Mouse (Mus musculus): ENCODE results near the gene Serhl. TPM values are rescaled to one million over a fixed set of nuclear protein-coding genes. Genes with fewer than 3 reads are reported as not detected.
A peak's percentile ranks its signal among the peaks of the same experiment; 100 is the strongest.
"Not testable (repeated sequence)": the region's sequence is repeated elsewhere in the genome, so short reads cannot be mapped to it uniquely, and the experiment has no call there.

Gene Serhl
- 54.2 and 56.2 TPM in 2 replicates for polyA plus RNA-seq (2015; fragmentation: Nextera tagmentation; extraction: Ambion mirVana)

DNA sequence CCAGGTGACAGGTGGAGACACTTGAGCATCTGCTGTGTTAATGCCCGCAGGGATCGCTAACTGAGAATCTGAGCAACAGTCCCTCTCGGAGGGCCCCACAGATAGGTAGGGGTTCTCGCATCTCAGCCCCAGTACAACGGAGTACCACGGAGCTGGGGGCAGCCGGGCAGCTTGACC lies at the start of gene Serhl:
Gene Serhl, plus strand, starts transcription at position 78 of the 177 bp plus-strand sequence.
- Histone ChIP-seq H3K27ac (no peak within 1 kb of the TSS), H3K4me1 (peaks cover 8% of the 10 kb centered on the region; the same call in 1 of the 2 replicates), H3K4me3 (replicated peaks) (no peak within 1 kb of the TSS), H3K4me2 (peak within 1 kb of the TSS; percentile 28; the same call in 1 of the 2 replicates), H3K9me3 (no peaks in the 10 kb centered on the region), H3K9ac (no peak within 1 kb of the TSS), H3K27me3 (replicated peaks) (0 out of 2 replicates have a peak, but pooled peaks cover 11% of the 10 kb centered on the region), H3K36me3 (no peaks in the 10 kb centered on the region)
- ATAC-seq (ENCODE audit: insufficient read depth, low FRiP score, low read depth), result no peak
- WGBS, result 23% methylated on average over 7 of the region's 7 CpGs

DNA sequence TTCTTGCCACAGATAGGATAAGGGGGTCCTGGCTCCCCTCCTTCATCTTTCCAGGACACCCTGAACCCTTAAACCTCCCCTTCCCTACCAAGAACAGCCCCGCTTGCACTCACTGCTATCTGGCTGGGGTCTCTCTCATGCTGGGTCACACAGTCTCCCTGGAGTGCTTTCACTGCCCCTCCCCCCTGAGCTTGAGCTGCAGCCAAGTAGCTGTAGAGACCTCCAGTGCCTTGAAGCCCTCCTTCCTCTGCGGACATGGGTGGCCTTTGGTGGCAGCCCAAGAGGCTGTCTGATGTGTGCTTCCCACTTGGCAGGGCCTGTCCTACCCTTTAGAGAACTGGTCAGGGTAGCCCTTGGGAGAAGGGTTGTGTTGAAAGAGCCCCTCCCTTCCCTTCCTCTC lies 49.1 kb upstream of the Serhl start:
- Histone ChIP-seq H3K9me3 (no peaks in the 10 kb centered on the region), H3K27me3 (replicated peaks) (peaks cover under 1% of the 10 kb centered on the region; the same call in 1 of the 2 replicates), H3K4me3 (replicated peaks) (no peak overlapping the region), H3K36me3 (no peaks in the 10 kb centered on the region), H3K9ac (no peak overlapping the region), H3K4me2 (no peak overlapping the region), H3K27ac (no peak overlapping the region), H3K4me1 (peaks cover 32% of the 10 kb centered on the region)
- ATAC-seq (ENCODE audit: insufficient read depth, low FRiP score, low read depth), result no peak
- 48% methylated on average over 2 of the region's 2 CpGs for WGBS

DNA sequence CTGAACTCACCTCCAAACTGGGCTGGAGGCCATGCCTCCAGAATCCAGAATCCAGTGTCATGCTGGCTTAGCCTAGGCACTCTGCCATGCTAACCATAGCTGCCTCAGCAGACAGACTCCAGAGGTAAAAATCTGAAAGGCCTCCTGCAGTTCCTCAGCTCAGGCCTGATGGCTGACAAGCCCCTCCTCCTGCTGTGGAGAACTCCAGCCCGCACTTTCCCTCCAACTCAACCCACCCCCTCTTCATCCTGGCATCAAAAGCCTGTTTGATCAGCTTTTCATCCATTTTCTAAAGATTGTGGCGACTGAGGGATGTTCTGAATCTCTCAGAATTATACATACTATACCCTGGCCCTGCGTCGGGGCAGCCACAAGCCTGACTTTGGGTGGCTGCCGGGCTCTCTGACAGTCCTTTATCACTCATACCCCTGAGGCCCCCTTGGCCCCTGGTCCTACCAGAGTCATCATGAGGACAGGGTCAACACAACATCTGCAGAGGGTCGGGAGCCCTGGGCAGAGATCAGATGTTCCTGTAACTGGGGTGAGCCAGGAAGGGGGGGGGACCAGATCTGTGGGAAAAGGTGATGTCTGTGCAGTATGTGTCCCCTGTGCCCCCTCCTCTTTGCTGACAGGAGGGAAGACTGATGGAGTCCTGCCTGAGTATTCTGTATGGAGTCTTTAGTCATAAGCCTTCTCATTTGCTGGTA lies 46.5 kb upstream of the Serhl start:
- Histone ChIP-seq H3K4me3 (replicated peaks) (no peak overlapping the region), H3K4me2 (no peak overlapping the region; the same call in 1 of the 2 replicates), H3K27ac (no peak overlapping the region), H3K4me1 (peaks cover 19% of the 10 kb centered on the region), H3K9ac (no peak overlapping the region), H3K9me3 (0 out of 2 replicates have a peak, but pooled peaks cover 3% of the 10 kb centered on the region), H3K27me3 (replicated peaks) (no peaks in the 10 kb centered on the region), H3K36me3 (no peaks in the 10 kb centered on the region)
- 10% methylated on average over 6 of the region's 6 CpGs for WGBS
- 0 out of 2 replicates have a peak, but pooled peaks have one; percentile 24 for ATAC-seq (ENCODE audit: insufficient read depth, low FRiP score, low read depth)

DNA sequence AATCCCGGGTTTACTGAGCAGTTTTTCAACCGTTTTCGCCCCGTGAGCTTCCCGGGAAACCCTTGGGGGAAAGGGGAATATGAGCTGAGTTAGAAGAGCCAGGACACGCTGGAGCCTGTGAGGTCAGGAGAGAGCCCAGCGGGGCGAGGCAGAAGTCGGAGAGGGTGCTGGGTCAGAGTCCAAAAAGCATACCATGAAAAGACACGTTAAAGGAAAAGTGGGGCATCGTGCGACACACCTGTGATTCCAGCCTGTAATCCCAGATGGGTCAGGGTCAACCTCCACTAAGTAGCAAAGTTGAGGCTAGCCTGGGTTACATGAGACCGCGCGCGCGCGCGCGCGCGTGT lies 46.0 kb upstream of the Serhl start:
- Histone ChIP-seq H3K4me2 (no peak overlapping the region), H3K36me3 (no peaks in the 10 kb centered on the region), H3K9ac (no peak overlapping the region), H3K4me1 (peaks cover 16% of the 10 kb centered on the region), H3K4me3 (replicated peaks) (no peak overlapping the region), H3K27ac (no peak overlapping the region), H3K9me3 (0 out of 2 replicates have a peak, but pooled peaks cover 3% of the 10 kb centered on the region), H3K27me3 (replicated peaks) (no peaks in the 10 kb centered on the region)
- ATAC-seq (ENCODE audit: insufficient read depth, low FRiP score, low read depth), result no peak
- 63% methylated on average over 22 of the region's 22 CpGs for WGBS

DNA sequence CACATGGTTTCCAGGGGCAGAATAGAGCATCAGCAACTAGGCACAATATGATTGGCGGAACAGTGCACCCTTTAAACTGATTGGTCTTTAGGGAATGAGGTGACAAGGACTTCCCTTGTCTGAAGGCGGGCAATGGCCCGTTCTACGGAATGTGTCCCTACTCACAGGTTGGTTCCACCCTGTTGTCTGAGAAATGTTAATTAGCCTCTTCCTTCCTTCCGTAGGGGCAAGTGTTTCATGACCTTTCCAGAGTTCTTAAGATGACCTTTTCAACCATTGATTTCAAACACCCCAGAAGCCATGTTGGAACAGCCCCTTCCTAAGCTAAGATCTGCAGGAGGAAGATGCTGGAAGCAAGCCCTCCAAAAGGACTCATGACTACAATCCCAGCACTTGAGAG lies 43.7 kb upstream of the Serhl start:
- H3K9me3 ChIP-seq; ATAC-seq (ENCODE audit: insufficient read depth, low FRiP score, low read depth); H3K27ac ChIP-seq; H3K4me1 ChIP-seq; H3K4me2 ChIP-seq; H3K4me3 ChIP-seq (replicated peaks); H3K36me3 ChIP-seq; H3K9ac ChIP-seq; H3K27me3 ChIP-seq (replicated peaks): not testable (repeated sequence)
- WGBS, result 88% methylated on average over 5 of the region's 5 CpGs

DNA sequence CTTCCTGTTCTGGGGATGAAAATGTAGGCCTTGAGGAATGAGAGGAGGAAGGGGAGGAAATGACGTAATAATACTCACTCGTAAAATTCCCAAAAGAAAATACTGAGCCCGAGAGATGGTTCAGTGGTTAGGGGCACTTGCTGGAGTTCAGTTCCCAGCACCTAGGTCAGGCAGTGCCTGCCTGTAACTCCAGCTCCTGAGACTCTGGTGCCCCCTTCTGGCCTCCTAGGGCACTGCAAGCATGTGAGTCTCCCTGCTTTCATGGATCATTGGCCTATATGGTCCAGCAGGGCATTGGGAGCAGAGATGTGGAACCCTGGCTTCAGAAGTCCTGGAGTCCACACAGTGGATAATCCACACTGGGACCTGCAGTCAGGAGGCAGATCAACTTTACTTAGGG lies 43.0 kb upstream of the Serhl start:
- Histone ChIP-seq H3K9me3 (0 out of 2 replicates have a peak, but pooled peaks cover 3% of the 10 kb centered on the region), H3K4me1 (peaks cover 9% of the 10 kb centered on the region), H3K27ac (no peak overlapping the region), H3K4me2 (no peak overlapping the region), H3K4me3 (replicated peaks) (no peak overlapping the region), H3K27me3 (replicated peaks) (no peaks in the 10 kb centered on the region), H3K9ac (no peak overlapping the region), H3K36me3 (no peaks in the 10 kb centered on the region)
- 97% methylated on average over 3 of the region's 3 CpGs for WGBS
- no peak for ATAC-seq (ENCODE audit: insufficient read depth, low FRiP score, low read depth)

DNA sequence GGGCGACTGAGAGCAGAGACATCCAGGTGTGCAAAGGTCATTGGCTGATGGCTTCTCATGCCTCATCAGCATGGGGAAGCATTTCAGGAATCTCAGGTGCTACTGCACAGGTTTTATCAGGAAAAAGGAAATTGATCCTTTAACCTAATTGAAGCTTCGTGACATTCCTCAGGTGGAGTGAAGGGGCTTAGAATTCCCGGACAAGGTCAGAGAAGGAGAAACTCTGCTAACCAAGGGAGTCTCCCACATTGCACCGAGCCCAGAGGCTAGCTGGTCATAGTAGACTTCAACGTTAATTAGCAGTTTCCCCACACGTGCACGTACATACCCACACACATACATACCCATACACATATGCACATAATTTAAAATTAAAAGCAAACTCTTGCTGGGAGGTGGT lies 42.6 kb upstream of the Serhl start:
- H3K36me3 ChIP-seq, result no peaks in the 10 kb centered on the region
- no peaks in the 10 kb centered on the region for H3K27me3 ChIP-seq (replicated peaks)
- ATAC-seq (ENCODE audit: insufficient read depth, low FRiP score, low read depth), result no peak
- peaks cover 9% of the 10 kb centered on the region for H3K4me1 ChIP-seq
- H3K9me3 ChIP-seq, result 0 out of 2 replicates have a peak, but pooled peaks cover 3% of the 10 kb centered on the region
- 76% methylated on average over 7 of the region's 7 CpGs for WGBS
- no peak overlapping the region for H3K27ac ChIP-seq
- H3K9ac ChIP-seq, result no peak overlapping the region
- no peak overlapping the region for H3K4me3 ChIP-seq (replicated peaks)
- H3K4me2 ChIP-seq, result no peak overlapping the region

DNA sequence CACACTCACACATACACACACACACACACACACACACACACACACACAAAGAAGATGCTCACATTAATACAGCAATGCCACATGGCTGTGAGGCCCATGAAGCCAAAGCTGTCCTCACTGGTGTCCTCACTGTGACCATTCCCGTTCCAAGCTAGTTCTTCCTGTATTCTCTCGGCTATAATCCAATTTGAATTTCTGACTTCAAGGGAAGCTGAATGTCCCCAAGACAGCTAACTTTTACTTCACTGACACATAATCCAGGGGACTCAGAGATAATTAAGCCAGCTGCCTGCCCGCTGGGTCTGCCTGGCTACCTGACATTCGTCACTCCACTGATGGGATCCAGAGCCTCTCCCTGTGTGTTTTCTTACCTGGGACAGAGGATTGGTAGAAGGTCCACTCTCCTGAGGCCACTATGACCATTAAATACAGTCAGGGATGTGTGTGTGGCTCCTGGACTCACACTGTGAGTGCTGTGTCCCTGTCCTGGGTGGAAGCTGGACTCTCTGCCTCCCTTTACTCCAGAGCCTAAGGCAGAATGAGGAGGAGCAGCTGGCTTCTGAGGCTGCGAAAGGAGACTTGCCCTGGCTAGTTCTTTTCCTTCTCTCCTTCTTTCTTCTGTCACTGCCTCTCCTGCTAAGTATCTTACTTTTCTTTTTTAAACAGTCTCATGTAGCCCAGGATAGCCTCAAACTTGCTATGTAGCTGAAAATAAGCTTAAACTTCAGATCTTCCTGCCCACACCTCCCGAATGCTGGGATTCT lies 36.8 kb upstream of the Serhl start:
- no peak overlapping the region for H3K4me2 ChIP-seq
- no peaks in the 10 kb centered on the region for H3K36me3 ChIP-seq
- WGBS, result 70% methylated on average over 6 of the region's 6 CpGs
- H3K27me3 ChIP-seq (replicated peaks), result no peaks in the 10 kb centered on the region
- no peak for ATAC-seq (ENCODE audit: insufficient read depth, low FRiP score, low read depth)
- no peak overlapping the region for H3K9ac ChIP-seq
- no peak overlapping the region for H3K4me3 ChIP-seq (replicated peaks)
- H3K27ac ChIP-seq, result no peak overlapping the region
- H3K4me1 ChIP-seq, result peaks cover 11% of the 10 kb centered on the region
- no peaks in the 10 kb centered on the region for H3K9me3 ChIP-seq

DNA sequence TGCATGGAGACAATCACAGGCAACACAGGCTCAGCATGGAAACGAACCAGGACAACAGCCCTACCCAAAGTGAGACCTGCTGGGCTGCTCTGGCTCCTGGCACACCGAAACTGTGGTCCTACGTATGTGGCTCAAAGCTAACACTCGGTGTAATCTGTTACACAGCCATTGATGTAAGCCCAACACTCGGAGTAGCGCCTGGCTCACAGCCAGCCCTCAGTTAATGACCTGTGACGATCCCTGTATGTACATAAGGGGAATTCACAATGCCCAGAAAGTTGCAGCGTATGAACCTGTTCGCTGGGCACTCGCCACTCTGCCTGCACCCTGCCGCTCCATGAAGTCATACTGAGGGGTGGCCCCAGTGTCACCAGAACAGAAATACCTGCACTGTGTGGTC lies 36.0 kb upstream of the Serhl start:
- Histone ChIP-seq H3K36me3 (no peaks in the 10 kb centered on the region), H3K4me3 (replicated peaks) (no peak overlapping the region), H3K9ac (no peak overlapping the region), H3K4me2 (no peak overlapping the region), H3K27ac (no peak overlapping the region), H3K4me1 (peaks cover 11% of the 10 kb centered on the region), H3K9me3 (no peaks in the 10 kb centered on the region), H3K27me3 (replicated peaks) (no peaks in the 10 kb centered on the region)
- no peak; the same call in 1 of the 2 replicates for ATAC-seq (ENCODE audit: insufficient read depth, low FRiP score, low read depth)
- WGBS, result 43% methylated on average over 11 of the region's 11 CpGs

DNA sequence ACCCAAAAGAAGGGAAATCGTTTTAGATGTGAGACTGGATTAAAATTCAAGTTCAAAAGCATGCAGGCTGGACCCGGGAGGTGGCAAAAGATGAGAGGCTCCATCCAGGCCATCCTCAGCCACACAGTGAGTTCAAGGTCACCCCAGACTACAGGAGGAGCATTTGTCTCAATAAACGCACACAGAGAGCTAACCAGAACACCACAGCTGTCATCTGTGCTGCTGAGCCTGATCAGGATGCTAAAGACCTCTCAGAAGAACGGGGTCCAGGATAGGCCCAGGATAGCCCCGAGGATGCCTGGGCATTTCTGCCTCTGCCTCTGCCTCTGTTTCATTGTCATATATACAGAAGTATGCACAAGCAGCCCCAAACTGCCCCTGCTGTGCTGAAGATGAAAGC lies 33.7 kb upstream of the Serhl start:
- Histone ChIP-seq H3K36me3 (no peaks in the 10 kb centered on the region), H3K27me3 (replicated peaks) (no peaks in the 10 kb centered on the region), H3K4me1 (peaks cover 11% of the 10 kb centered on the region), H3K27ac (no peak overlapping the region), H3K9ac (no peak overlapping the region), H3K4me2 (no peak overlapping the region), H3K9me3 (no peaks in the 10 kb centered on the region), H3K4me3 (replicated peaks) (no peak overlapping the region)
- no peak for ATAC-seq (ENCODE audit: insufficient read depth, low FRiP score, low read depth)
- 48% methylated on average over 5 of the region's 5 CpGs for WGBS

DNA sequence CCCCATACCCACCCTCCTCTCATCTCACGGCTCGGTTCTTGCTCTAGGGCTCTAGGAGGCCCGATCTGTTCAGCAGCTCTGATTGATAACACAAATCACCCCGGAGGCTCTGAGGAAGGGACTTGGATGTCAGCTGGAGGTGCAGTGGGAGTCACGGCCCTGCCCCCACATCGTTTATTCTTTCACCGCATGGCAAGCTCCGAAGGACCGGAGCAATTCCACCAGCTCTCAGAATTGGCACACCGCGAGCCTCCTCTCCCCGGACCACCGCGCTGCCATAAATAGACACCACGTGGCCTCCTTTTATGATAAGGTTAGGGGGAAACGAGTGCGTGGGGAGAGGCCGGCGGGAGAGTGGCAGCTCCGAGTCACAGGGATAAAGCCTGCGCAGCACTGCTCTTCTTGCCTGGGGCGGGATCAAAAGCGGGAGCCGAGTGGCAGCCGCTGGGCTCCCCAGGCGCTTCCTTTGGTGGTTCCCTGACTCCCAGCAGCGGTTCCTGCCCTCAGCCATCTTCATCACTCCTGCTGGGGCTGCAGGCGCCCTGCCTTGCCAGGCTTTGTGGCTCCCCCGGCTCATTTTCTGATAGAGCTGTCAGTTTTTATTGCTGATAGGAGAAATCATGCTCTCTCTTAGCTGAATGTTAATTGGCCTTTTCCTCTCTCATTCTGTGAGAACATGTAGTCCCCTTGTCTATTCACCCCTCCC lies 32.8 kb upstream of the Serhl start:
- Histone ChIP-seq H3K27ac (no peak overlapping the region; the same call in 1 of the 2 replicates), H3K4me2 (peak overlapping the region; percentile 81), H3K9ac (peak overlapping the region; percentile 6; the same call in 1 of the 2 replicates), H3K27me3 (replicated peaks) (no peaks in the 10 kb centered on the region), H3K36me3 (no peaks in the 10 kb centered on the region), H3K4me3 (replicated peaks) (peak overlapping the region; percentile 38), H3K9me3 (no peaks in the 10 kb centered on the region), H3K4me1 (peaks cover 11% of the 10 kb centered on the region)
- WGBS, result 1% methylated on average over 29 of the region's 29 CpGs
- no peak for ATAC-seq (ENCODE audit: insufficient read depth, low FRiP score, low read depth)

DNA sequence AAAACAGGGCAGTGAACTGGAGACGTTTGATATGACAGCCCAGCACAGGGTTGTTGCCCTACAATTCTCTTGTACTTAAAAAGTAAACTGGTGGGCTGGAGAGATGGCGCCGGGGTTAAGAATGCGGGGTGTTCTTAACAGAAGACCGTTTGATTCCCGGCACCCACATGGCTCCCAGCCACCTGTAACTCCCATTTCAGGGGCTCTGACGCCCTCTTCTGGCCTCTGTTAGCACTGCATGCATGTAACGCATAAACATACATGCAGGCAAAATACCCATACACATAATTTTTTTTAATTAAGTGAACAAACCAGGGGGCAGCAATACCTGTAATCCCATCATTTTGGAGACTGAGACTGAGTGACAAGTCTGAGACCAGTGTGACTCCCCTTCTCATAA lies 31.8 kb upstream of the Serhl start:
- no peaks in the 10 kb centered on the region for H3K9me3 ChIP-seq
- 68% methylated on average over 8 of the region's 8 CpGs for WGBS
- no peak overlapping the region for H3K9ac ChIP-seq
- peaks cover 11% of the 10 kb centered on the region for H3K4me1 ChIP-seq
- H3K27me3 ChIP-seq (replicated peaks), result no peaks in the 10 kb centered on the region
- no peak for ATAC-seq (ENCODE audit: insufficient read depth, low FRiP score, low read depth)
- H3K4me2 ChIP-seq, result no peak overlapping the region
- H3K36me3 ChIP-seq, result no peaks in the 10 kb centered on the region
- H3K27ac ChIP-seq, result no peak overlapping the region
- H3K4me3 ChIP-seq (replicated peaks), result no peak overlapping the region

Data from stomach, embryonic 15.5 days (tissue).